Mouse (Mus musculus): ENCODE measurements around the gene Ovol2. TPM values are rescaled to one million over a fixed set of nuclear protein-coding genes. Genes with fewer than 3 reads are reported as not detected.

Ovol2 gene
- polyA plus RNA-seq, 1 experiment from 2014 or later: 1.8 TPM

DNA sequence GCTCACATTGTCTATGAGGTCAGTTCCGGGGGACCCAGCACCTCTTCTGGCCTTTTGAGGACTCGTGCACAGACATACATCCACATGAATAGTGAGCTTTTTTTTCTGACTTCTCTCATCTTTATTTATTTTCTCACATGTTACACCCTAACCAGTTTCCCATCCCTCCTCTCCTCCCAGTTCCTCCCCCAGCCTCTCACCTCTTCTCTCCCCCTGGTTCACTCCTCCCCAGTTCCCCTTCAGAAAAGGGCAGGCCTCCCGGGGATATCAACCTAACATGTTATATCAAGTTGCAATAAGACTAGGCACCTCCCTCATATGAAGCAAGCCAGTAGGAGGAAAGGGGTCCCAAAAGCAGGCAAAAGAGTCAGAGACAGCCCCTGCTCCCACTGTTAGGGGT is 51.4 kb downstream of the Ovol2 start:
- Histone ChIP-seq H3K9ac (replicated peaks) (no peak overlapping the region), H3K4me1 (replicated peaks) (peaks cover 3% of the 10 kb centered on the region; the same call in 1 of the 2 replicates), H3K27me3 (no peaks in the 10 kb centered on the region), H3K27ac (no peak overlapping the region), H3K4me2 (no peak overlapping the region), H3K36me3 (peaks cover 37% of the 10 kb centered on the region), H3K4me3 (replicated peaks) (no peak overlapping the region), H3K9me3 (no peaks in the 10 kb centered on the region)
- ATAC-seq (ENCODE audit: insufficient number of reproducible peaks, insufficient read depth, low FRiP score, low TSS enrichment, low read depth): no peak
- 73% methylated on average over 3 of the region's 3 CpGs for WGBS

DNA sequence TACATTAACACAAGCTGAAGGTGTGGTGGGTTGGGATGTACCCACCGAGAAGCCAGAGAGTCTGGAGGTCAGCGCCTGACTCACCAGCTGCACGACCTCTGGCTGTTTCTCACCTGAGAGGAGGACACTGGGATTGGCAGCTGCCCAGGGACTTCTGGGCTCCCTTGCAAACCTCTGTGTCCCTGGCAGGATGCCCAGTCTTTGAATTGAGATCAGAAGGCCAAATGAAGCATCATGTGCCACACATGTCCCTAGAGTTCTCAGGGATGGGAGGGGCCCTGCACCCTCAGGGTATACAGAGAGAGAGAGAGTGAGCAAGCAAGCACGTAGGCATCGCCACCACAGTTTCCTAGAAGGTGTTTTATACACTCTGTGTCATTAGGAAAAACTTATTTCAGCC is 52.2 kb downstream of the Ovol2 start:
- Histone ChIP-seq H3K4me3 (replicated peaks) (no peak overlapping the region), H3K4me1 (replicated peaks) (peaks cover 5% of the 10 kb centered on the region), H3K4me2 (no peak overlapping the region), H3K27me3 (no peaks in the 10 kb centered on the region), H3K36me3 (peaks cover 37% of the 10 kb centered on the region), H3K27ac (no peak overlapping the region), H3K9me3 (no peaks in the 10 kb centered on the region), H3K9ac (replicated peaks) (no peak overlapping the region)
- ATAC-seq (ENCODE audit: insufficient number of reproducible peaks, insufficient read depth, low FRiP score, low TSS enrichment, low read depth): no peak
- 90% methylated on average over 5 of the region's 5 CpGs for WGBS

DNA sequence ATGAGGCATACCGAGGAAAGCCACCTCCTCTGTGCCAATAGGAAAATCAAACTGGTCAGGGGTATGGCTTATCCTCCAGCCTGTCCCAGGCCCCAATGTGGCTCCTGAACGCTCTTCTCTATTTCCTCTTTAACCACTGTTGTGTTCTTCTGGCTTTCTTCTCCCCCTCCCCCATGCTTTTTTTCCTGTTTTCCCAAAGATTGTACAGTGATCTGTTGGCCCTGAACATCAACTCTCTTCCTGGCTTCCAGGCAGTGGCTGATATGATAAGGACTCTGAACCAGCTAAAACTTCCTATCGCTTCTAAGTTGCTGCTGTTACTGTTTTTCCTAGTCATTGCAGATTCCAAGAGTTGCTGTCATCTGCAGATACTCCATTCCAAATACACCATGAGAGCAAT is 55.1 kb downstream of the Ovol2 start:
- Histone ChIP-seq H3K9me3 (no peaks in the 10 kb centered on the region), H3K4me2 (no peak overlapping the region), H3K4me3 (replicated peaks) (no peak overlapping the region), H3K4me1 (replicated peaks) (peaks cover 8% of the 10 kb centered on the region), H3K36me3 (peaks cover 37% of the 10 kb centered on the region), H3K27me3 (no peaks in the 10 kb centered on the region), H3K9ac (replicated peaks) (no peak overlapping the region), H3K27ac (no peak overlapping the region)
- ATAC-seq (ENCODE audit: insufficient number of reproducible peaks, insufficient read depth, low FRiP score, low TSS enrichment, low read depth): no peak
- 88% methylated on average over 3 of the region's 3 CpGs for WGBS

DNA sequence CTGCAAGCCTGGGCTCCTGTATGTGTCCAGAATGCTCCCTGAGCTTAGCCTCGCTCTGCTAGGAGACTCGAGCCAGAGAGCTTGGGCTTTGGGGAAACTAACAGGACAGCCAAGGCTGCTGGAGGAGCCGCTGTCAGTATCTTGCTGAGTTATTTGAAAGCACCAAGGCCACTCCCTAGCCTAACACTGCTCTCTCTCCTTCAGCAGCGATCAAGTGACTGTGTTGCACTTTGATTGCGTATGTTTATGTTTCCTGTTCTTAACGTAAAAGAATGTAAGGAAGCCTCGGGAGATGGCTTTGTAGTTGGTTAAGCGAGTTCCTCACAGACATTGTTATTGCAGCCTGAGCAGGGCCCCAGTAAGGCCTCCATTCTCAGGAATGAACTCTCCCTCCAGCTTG is 57.2 kb downstream of the Ovol2 start:
- Histone ChIP-seq H3K27me3 (no peaks in the 10 kb centered on the region), H3K4me3 (replicated peaks) (no peak overlapping the region), H3K4me1 (replicated peaks) (peaks cover 5% of the 10 kb centered on the region), H3K4me2 (no peak overlapping the region), H3K36me3 (peaks cover 28% of the 10 kb centered on the region), H3K9ac (replicated peaks) (no peak overlapping the region), H3K9me3 (no peaks in the 10 kb centered on the region), H3K27ac (no peak overlapping the region)
- no peak for ATAC-seq (ENCODE audit: insufficient number of reproducible peaks, insufficient read depth, low FRiP score, low TSS enrichment, low read depth)
- 42% methylated on average over 8 of the region's 8 CpGs for WGBS

DNA sequence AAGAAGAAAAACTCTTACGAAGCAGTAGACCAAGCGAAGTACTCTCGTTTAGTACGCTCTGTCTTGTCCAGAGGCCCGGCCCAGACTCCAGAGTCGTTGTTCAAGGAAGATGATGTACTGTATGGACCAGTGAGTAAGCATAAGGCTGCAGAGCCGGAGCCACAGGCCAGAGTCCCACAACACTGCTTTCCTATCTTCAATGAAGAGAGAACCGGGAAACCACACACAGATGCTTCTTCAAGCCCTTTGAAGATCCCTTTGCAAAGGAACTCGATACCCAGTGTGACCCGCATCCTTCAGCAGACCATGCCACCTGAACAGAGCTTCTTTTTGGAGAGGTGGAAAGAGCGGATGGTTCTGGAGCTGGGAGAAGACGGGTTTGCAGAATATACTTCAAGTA is 59.9 kb downstream of the Ovol2 start:
- Histone ChIP-seq H3K4me3 (replicated peaks) (no peak overlapping the region), H3K4me1 (replicated peaks) (peaks cover 27% of the 10 kb centered on the region), H3K9me3 (no peaks in the 10 kb centered on the region), H3K4me2 (no peak overlapping the region), H3K27me3 (no peaks in the 10 kb centered on the region), H3K9ac (replicated peaks) (no peak overlapping the region), H3K27ac (no peak overlapping the region), H3K36me3 (peaks cover 9% of the 10 kb centered on the region)
- no peak for ATAC-seq (ENCODE audit: insufficient number of reproducible peaks, insufficient read depth, low FRiP score, low TSS enrichment, low read depth)
- WGBS: 92% methylated on average over 12 of the region's 12 CpGs

DNA sequence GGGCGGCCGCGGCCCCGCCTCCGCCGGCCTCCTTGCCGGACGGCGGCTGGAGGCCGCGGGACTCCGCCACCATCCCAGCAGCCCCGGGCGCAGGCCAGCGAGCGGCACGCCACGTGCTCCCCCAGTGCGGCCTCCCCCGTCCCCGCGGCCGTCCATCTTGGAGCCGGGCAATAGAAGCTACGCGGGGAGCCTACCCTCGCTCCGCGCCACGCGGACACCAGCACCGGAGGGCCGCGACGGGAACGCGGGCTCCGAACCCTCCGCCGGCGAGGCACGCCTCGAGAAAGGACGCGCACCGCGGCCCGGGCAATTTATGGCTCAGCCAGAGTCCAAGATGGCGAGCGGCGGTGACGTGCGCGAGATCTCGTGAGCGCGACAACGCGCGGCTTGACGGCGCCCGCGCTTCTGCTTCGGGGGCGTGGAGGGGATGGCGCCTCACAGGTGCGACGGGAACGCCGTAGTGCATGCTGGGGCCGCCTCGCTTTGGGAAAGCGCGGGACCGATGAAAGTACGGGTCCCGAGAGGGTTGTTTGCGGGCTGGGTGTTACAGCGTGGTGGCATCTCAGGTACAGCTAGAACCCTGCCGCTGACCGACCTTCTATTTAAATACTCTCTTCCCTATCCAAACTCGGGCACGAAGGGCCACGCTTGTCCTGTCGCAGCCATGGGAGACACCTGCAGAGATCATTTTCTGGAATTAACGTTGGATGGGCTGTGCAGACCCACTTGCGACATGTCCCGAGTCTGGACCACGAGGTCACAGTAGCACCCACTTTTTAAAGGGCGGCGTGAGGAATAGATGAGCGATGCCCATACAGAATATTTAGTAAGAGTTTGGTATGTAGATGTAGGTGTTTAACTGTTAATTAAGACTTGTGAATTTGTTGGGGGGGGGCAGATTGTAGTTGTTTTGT is 61.2 kb downstream of the Ovol2 start, which contains the start of the genes Mgme1 and Snx5:
Gene Mgme1 (plus strand): TSS at position 157 of the 914 bp plus-strand sequence.
Gene Snx5 (minus strand): TSS at position 400 of the 914 bp plus-strand sequence.
- no peaks in the 10 kb centered on the region for H3K9me3 ChIP-seq
- H3K4me1 ChIP-seq (replicated peaks): peaks cover 36% of the 10 kb centered on the region
- WGBS: 1% methylated on average over 92 of the region's 93 CpGs
- H3K9ac ChIP-seq (replicated peaks): peak within 1 kb of the TSS; percentile 98
- ATAC-seq (ENCODE audit: insufficient number of reproducible peaks, insufficient read depth, low FRiP score, low TSS enrichment, low read depth): peak; percentile 98
- peak within 1 kb of the TSS; percentile 96 for H3K27ac ChIP-seq
- H3K4me2 ChIP-seq: peak within 1 kb of the TSS; percentile 72
- H3K27me3 ChIP-seq: no peaks in the 10 kb centered on the region
- no peaks in the 10 kb centered on the region; the same call in 1 of the 2 replicates for H3K36me3 ChIP-seq
- peak within 1 kb of the TSS; percentile 90 for H3K4me3 ChIP-seq (replicated peaks)

DNA sequence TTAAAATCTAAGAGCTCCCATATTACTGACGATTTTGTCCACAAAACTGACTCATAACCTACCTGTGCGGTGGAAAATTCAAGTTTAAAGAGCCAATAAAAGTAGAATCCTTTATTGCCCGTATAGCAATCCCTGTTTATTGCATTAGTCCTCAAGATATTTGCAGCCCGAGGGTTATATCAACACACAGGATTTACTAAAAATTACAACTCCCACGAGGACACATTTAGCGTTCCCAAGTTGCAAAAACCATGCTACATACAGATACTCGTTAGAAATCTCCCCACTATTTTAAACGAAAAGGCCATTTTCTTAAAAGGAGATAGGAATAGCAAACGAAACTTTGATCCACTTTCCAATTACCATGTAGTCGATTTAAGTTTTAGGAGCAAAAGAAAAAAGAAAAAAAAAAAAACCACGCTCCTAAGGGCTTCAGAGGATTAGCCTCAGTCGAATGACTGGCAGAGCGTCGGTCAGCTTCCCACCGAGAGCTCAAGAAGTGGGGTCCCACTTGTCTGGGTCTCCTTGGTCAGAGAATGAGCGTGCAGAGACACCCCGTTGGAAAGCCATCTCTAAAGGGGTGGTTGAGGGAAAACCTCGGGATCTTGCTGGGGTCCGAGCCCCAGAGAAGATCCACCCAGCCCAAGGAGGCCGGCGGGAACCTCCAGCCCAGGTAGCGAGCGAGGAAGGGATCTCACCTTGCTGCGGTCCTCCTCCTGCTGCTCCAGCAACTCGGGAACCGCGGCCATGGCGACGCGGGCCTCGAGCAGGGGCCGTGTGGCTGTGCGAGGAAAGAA is 62.1 kb downstream of the Ovol2 start:
- H3K9ac ChIP-seq (replicated peaks): peak overlapping the region; percentile 98
- H3K27ac ChIP-seq: peak overlapping the region; percentile 96
- peak overlapping the region; percentile 90 for H3K4me3 ChIP-seq (replicated peaks)
- no peaks in the 10 kb centered on the region for H3K9me3 ChIP-seq
- ATAC-seq (ENCODE audit: insufficient number of reproducible peaks, insufficient read depth, low FRiP score, low TSS enrichment, low read depth): peak; percentile 1; the same call in 1 of the 2 replicates
- peak overlapping the region; percentile 72 for H3K4me2 ChIP-seq
- H3K27me3 ChIP-seq: no peaks in the 10 kb centered on the region
- H3K4me1 ChIP-seq (replicated peaks): peaks cover 35% of the 10 kb centered on the region
- peaks cover under 1% of the 10 kb centered on the region; the same call in 1 of the 2 replicates for H3K36me3 ChIP-seq
- WGBS: under 1% methylated on average over 33 of the region's 33 CpGs

DNA sequence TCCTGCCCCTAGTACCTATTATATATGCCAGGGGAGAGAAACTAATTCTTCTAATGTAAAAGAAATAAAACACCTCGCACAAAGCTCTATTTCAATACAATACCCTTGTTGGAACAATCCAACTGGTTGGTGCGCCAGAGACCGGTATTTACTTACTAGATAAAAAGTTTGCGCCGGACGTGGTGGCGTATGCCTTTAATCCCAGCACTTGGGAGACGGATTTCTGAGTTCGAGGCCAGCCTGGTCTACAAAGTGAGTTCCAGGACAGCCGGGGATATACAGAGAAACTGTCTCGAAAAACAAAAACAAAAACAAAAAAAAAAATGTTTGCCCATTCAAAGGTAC is 62.7 kb downstream of the Ovol2 start:
- peak overlapping the region; percentile 98 for H3K9ac ChIP-seq (replicated peaks)
- 2% methylated on average over 11 of the region's 11 CpGs for WGBS
- H3K9me3 ChIP-seq: no peaks in the 10 kb centered on the region
- peaks cover 30% of the 10 kb centered on the region for H3K4me1 ChIP-seq (replicated peaks)
- H3K4me3 ChIP-seq (replicated peaks): peak overlapping the region; percentile 90
- ATAC-seq (ENCODE audit: insufficient number of reproducible peaks, insufficient read depth, low FRiP score, low TSS enrichment, low read depth): no peak
- H3K27ac ChIP-seq: no peak overlapping the region
- H3K27me3 ChIP-seq: no peaks in the 10 kb centered on the region
- peaks cover 6% of the 10 kb centered on the region; the same call in 1 of the 2 replicates for H3K36me3 ChIP-seq
- H3K4me2 ChIP-seq: peak overlapping the region; percentile 72

DNA sequence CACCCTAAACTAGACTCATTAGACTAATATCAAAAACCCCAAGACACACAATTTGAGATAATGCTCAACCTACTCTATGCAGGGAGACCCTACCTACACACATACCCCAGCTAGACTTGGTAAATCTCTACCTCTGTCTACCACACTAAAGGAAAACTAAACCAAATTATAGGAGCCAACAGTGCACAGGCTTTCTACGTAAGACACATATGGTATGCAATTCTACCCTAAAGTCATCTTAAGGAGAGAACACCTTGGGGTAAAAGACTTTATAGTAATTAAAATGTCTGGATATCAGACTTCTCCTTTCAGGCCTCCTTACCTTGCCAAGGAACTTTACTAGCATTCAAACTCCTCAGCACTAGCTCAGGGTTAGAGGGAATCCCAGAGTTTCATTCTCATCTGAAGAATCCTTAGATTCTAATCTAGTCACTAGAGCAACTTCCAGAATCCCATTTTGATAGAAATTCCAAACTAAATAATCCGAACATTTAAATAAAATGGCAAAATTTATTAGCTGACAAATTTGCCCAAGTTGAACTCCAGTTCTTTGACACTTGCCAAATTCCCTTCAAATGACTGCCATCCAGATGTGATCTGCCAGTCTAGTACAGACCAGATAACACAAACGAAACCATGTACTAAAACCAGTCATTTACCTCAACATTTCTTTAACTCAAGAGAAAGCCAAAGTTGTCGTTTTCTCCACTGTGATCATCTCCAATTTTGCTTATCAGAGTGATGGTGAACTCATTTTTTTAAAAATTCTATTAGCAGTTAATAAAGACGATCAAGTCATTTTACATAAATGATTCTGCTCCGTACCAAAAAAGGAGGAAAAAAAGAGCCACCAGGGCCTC is 63.3 kb downstream of the Ovol2 start:
- H3K4me3 ChIP-seq (replicated peaks): peak overlapping the region; percentile 90
- no peak for ATAC-seq (ENCODE audit: insufficient number of reproducible peaks, insufficient read depth, low FRiP score, low TSS enrichment, low read depth)
- H3K4me2 ChIP-seq: peak overlapping the region; percentile 72
- H3K9ac ChIP-seq (replicated peaks): peak overlapping the region; percentile 98
- no peaks in the 10 kb centered on the region for H3K9me3 ChIP-seq
- WGBS: 5% methylated on average over 6 of the region's 6 CpGs
- H3K27me3 ChIP-seq: no peaks in the 10 kb centered on the region
- peaks cover 12% of the 10 kb centered on the region; the same call in 1 of the 2 replicates for H3K36me3 ChIP-seq
- H3K27ac ChIP-seq: no peak overlapping the region
- peaks cover 30% of the 10 kb centered on the region for H3K4me1 ChIP-seq (replicated peaks)

DNA sequence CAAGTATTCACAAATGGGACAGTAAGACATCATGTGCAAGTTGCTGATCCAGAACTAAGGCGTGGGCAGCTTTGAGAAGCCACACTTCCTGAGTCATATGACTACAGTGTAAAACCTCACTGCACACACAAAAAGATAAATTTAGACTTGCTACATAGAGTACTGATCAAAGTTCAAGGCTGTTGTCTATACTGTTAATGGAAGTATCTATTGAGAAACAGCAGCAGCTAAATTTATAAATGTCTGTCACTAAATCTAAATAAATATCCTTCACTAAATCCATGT is 64.3 kb downstream of the Ovol2 start:
- 37% methylated on average over 1 of the region's 1 CpGs for WGBS
- H3K9ac ChIP-seq (replicated peaks): no peak overlapping the region
- H3K4me3 ChIP-seq (replicated peaks): 0 out of 2 replicates have a peak overlapping the region, but pooled peaks have one; percentile 90
- no peak overlapping the region for H3K27ac ChIP-seq
- no peaks in the 10 kb centered on the region for H3K27me3 ChIP-seq
- peaks cover 30% of the 10 kb centered on the region for H3K4me1 ChIP-seq (replicated peaks)
- peaks cover 22% of the 10 kb centered on the region; the same call in 1 of the 2 replicates for H3K36me3 ChIP-seq
- H3K4me2 ChIP-seq: peak overlapping the region; percentile 72
- no peak for ATAC-seq (ENCODE audit: insufficient number of reproducible peaks, insufficient read depth, low FRiP score, low TSS enrichment, low read depth)
- H3K9me3 ChIP-seq: no peaks in the 10 kb centered on the region
